25 mouse cellular contexts compared by ENCODE assay signal in the genomic region with DNA sequence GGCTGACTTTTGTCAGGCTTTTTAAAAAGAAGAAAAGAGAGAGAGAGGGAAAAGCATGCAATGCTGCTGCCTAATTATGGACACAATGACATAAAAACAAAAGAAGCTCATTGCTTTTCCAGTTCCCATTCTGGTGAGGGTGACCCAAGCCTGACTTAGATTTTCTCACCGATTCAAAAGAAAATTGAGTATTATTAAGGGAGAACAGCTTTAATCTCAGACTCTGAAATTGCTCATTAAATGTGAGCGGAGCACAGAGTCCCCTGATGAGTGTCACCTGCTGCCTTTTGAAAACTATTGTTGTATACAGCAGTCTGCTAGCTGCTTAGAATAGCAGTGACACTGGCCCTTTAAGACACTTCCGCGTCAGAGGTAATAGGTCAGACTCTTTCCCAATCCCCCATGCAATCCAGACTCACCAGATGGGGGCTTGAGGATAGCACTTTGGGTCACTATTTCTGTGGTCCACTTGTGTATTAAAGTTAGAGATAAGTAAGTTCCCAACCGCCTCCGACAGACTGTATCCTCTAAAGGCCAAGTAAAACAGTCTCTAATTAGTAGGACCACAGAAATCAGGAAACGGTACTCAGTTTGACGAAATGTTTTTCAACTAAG.
A peak's percentile ranks its signal among the peaks of the same experiment; 100 is the strongest.
DNase-seq lines count a peak whose midpoint lies in the region; ATAC-seq and TF ChIP-seq lines count a peak whose summit lies in the region.
"Had no signal": no experiment of that assay in that cellular context is flagged by ENCODE, and none has a peak within 500 bp of the region (broad histone marks: within the 10 kb centered on the region; RNA-seq: fewer than 3 reads in every experiment).

No protein-coding gene starts in this region.

- no peak overlapping the region for H3K9ac ChIP-seq in forebrain, embryonic 14.5 days (ENCODE audit: low read length)
- no peak overlapping the region for H3K9ac ChIP-seq in limb, embryonic 11.5 days (ENCODE audit: low read length)
- no peak overlapping the region for H3K9ac ChIP-seq in limb, embryonic 12.5 days (replicated peaks)
- H3K9ac ChIP-seq: embryonic facial prominence, embryonic 13.5 days; heart, embryonic 12.5 days; intestine, embryonic 15.5 days; liver, embryonic 14.5 days; midbrain, embryonic 15.5 days had no signal

- no peaks in the 10 kb centered on the region for H3K36me3 ChIP-seq in forebrain, embryonic 14.5 days (ENCODE audit: control insufficient read depth, insufficient read depth, low read length)
- H3K36me3 ChIP-seq in forebrain, embryonic 10.5 days (replicated peaks), result no peaks in the 10 kb centered on the region
- H3K36me3 ChIP-seq in limb, embryonic 11.5 days (ENCODE audit: control insufficient read depth, insufficient read depth, low read length), result no peaks in the 10 kb centered on the region
- no peaks in the 10 kb centered on the region for H3K36me3 ChIP-seq in limb, embryonic 10.5 days
- no peaks in the 10 kb centered on the region for H3K36me3 ChIP-seq in limb, embryonic 12.5 days
- H3K36me3 ChIP-seq: embryonic facial prominence, embryonic 13.5 days; heart, embryonic 12.5 days; hindbrain, embryonic 10.5 days; intestine, embryonic 15.5 days; midbrain, embryonic 10.5 days; midbrain, embryonic 15.5 days had no signal

- H3K4me3 ChIP-seq in forebrain, embryonic 14.5 days (ENCODE audit: low read depth, low read length), result no peak overlapping the region
- H3K4me3 ChIP-seq in forebrain, embryonic 10.5 days, result no peak overlapping the region
- no peak overlapping the region for H3K4me3 ChIP-seq in limb, embryonic 11.5 days (ENCODE audit: low read depth, low read length)
- H3K4me3 ChIP-seq in limb, embryonic 10.5 days, result no peak overlapping the region
- no peak overlapping the region for H3K4me3 ChIP-seq in limb, embryonic 12.5 days (replicated peaks)
- H3K4me3 ChIP-seq: embryonic facial prominence, embryonic 13.5 days; heart, embryonic 12.5 days; hindbrain, embryonic 10.5 days; intestine, embryonic 15.5 days; midbrain, embryonic 10.5 days; midbrain, embryonic 15.5 days had no signal

- WGBS in forebrain, embryonic 14.5 days, result 29% methylated on average over 8 of the region's 8 CpGs
- 54% methylated on average over 8 of the region's 8 CpGs for WGBS in forebrain, embryonic 10.5 days
- 76% methylated on average over 8 of the region's 8 CpGs for WGBS in limb, embryonic 11.5 days
- WGBS in limb, embryonic 10.5 days, result 83% methylated on average over 8 of the region's 8 CpGs
- WGBS in limb, embryonic 12.5 days, result 73% methylated on average over 8 of the region's 8 CpGs

- no peak for TF ChIP-seq CTCF in brain, embryonic 14.5 days (IDR thresholded peaks at IDR 0.05; ENCODE audit: borderline replicate concordance, extremely low read depth, insufficient read depth, insufficient read length)

- peak; percentile 56 for DNase-seq in forebrain, embryonic 14.5 days (ENCODE audit: low spot score)
- no peak for DNase-seq in forebrain, embryonic 10.5 days (ENCODE audit: extremely low spot score, low spot score)
- no peak for DNase-seq in limb, embryonic 11.5 days (ENCODE audit: low spot score)
- no peak for DNase-seq in limb, embryonic 10.5 days (ENCODE audit: low spot score)
- peak; percentile 66 for DNase-seq in brain, embryonic 14.5 days (ENCODE audit: low read depth)
- DNase-seq: adrenal gland, adult 8-10 months; B cell, adult 2 months; cerebellum, adult 11-12 months; cerebellum, adult 9-11 months; embryo, embryonic 11 days; gastrocnemius, postnatal 14 days; kidney, adult 2 months; kidney, postnatal 4 days; liver; lung, adult 2 months; thymus, postnatal 4 days had no signal

- no peak overlapping the region for H3K4me2 ChIP-seq in forebrain, embryonic 14.5 days (ENCODE audit: low read length)
- no peak overlapping the region for H3K4me2 ChIP-seq in limb, embryonic 11.5 days (ENCODE audit: low read depth, severe bottlenecking)
- H3K4me2 ChIP-seq in limb, embryonic 12.5 days, result no peak overlapping the region
- H3K4me2 ChIP-seq: embryonic facial prominence, embryonic 13.5 days; heart, embryonic 12.5 days; intestine, embryonic 15.5 days; midbrain, embryonic 15.5 days had no signal

- H3K9me3 ChIP-seq in forebrain, embryonic 14.5 days (replicated peaks; ENCODE audit: control insufficient read depth, low read length), result no peaks in the 10 kb centered on the region
- no peaks in the 10 kb centered on the region for H3K9me3 ChIP-seq in forebrain, embryonic 10.5 days
- H3K9me3 ChIP-seq in limb, embryonic 11.5 days (ENCODE audit: control insufficient read depth, low read length), result no peaks in the 10 kb centered on the region
- no peaks in the 10 kb centered on the region for H3K9me3 ChIP-seq in limb, embryonic 10.5 days (replicated peaks)
- H3K9me3 ChIP-seq in limb, embryonic 12.5 days, result no peaks in the 10 kb centered on the region
- H3K9me3 ChIP-seq: embryonic facial prominence, embryonic 13.5 days; heart, embryonic 12.5 days; hindbrain, embryonic 10.5 days; intestine, embryonic 15.5 days; midbrain, embryonic 10.5 days; midbrain, embryonic 15.5 days had no signal

- H3K4me1 ChIP-seq in forebrain, embryonic 14.5 days (ENCODE audit: control insufficient read depth, insufficient read depth, low read length), result peaks cover 20% of the 10 kb centered on the region
- H3K4me1 ChIP-seq in forebrain, embryonic 10.5 days, result peaks cover 50% of the 10 kb centered on the region
- H3K4me1 ChIP-seq in limb, embryonic 11.5 days (ENCODE audit: control insufficient read depth, insufficient read depth, low read length), result peaks cover 7% of the 10 kb centered on the region; the same call in 1 of the 2 replicates
- peaks cover 35% of the 10 kb centered on the region for H3K4me1 ChIP-seq in limb, embryonic 10.5 days
- peaks cover 49% of the 10 kb centered on the region for H3K4me1 ChIP-seq in limb, embryonic 12.5 days (replicated peaks)

- H3K27ac ChIP-seq in forebrain, embryonic 14.5 days (ENCODE audit: low read depth, low read length), result no peak overlapping the region
- no peak overlapping the region; the same call in 1 of the 2 replicates for H3K27ac ChIP-seq in forebrain, embryonic 10.5 days
- H3K27ac ChIP-seq in limb, embryonic 11.5 days (replicated peaks; ENCODE audit: low read depth, low read length), result peak overlapping the region; percentile 22
- H3K27ac ChIP-seq in limb, embryonic 10.5 days, result no peak overlapping the region
- peak overlapping the region; percentile 66 for H3K27ac ChIP-seq in limb, embryonic 12.5 days
- H3K27ac ChIP-seq: embryonic facial prominence, embryonic 13.5 days; hindbrain, embryonic 10.5 days; hindbrain, postnatal 0 days; intestine, embryonic 15.5 days; liver, embryonic 14.5 days; midbrain, embryonic 10.5 days; midbrain, embryonic 15.5 days had no signal

- no peak for TF ChIP-seq POLR2A in brain, embryonic 14.5 days (IDR thresholded peaks at IDR 0.05; ENCODE audit: borderline replicate concordance, extremely low read depth, insufficient read depth, insufficient read length, poor library complexity, severe bottlenecking)

- no peaks in the 10 kb centered on the region for H3K27me3 ChIP-seq in forebrain, embryonic 14.5 days (replicated peaks; ENCODE audit: control insufficient read depth, insufficient read depth, low read length)
- peaks cover 7% of the 10 kb centered on the region; the same call in 1 of the 2 replicates for H3K27me3 ChIP-seq in forebrain, embryonic 10.5 days (ENCODE audit: poor library complexity, severe bottlenecking)
- no peaks in the 10 kb centered on the region for H3K27me3 ChIP-seq in limb, embryonic 11.5 days (ENCODE audit: control insufficient read depth, insufficient read depth, low read length)
- H3K27me3 ChIP-seq in limb, embryonic 10.5 days (ENCODE audit: low read depth, poor library complexity, severe bottlenecking), result no peaks in the 10 kb centered on the region
- peaks cover 3% of the 10 kb centered on the region; the same call in 1 of the 2 replicates for H3K27me3 ChIP-seq in limb, embryonic 12.5 days
- H3K27me3 ChIP-seq: embryonic facial prominence, embryonic 13.5 days; heart, embryonic 12.5 days; intestine, embryonic 15.5 days; midbrain, embryonic 15.5 days had no signal

- ATAC-seq in forebrain, embryonic 14.5 days, result peak; percentile 27; the same call in 1 of the 2 replicates
- ATAC-seq in limb, embryonic 11.5 days (ENCODE audit: insufficient number of reproducible peaks, low FRiP score, low TSS enrichment, low read depth), result no peak
- ATAC-seq in limb, embryonic 12.5 days (ENCODE audit: insufficient number of reproducible peaks, insufficient read depth, low FRiP score, low TSS enrichment, low read depth), result no peak
- ATAC-seq: hindbrain, postnatal 0 days; intestine, embryonic 15.5 days; midbrain, embryonic 15.5 days had no signal

Comparison
In these comparisons a context has a peak if more than half of its experiments do, and no peak if none do; other contexts are left out.
1. DNase-seq: peak in forebrain, embryonic 14.5 days (single experiment) and brain, embryonic 14.5 days (single experiment); none in forebrain, embryonic 10.5 days (single experiment), limb, embryonic 11.5 days (single experiment) and limb, embryonic 10.5 days (single experiment).
2. H3K27ac ChIP-seq: peak in limb, embryonic 11.5 days (single experiment) and limb, embryonic 12.5 days (single experiment); none in forebrain, embryonic 14.5 days (single experiment), forebrain, embryonic 10.5 days (single experiment) and limb, embryonic 10.5 days (single experiment).